Mouse (Mus musculus): ENCODE data around the gene Ugt1a10.

GRCm38 (mm10) chr1:88087513-88087912 lies 32.3 kb downstream of the Ugt1a10 start, which contains the start of gene Ugt1a8:
- TF ChIP-seq CTCF (IDR thresholded peaks at IDR 0.05; ENCODE audit: borderline replicate concordance, control insufficient read depth, extremely low read depth, insufficient read depth, low read length, poor library complexity) (no peak), POLR2A (IDR thresholded peaks at IDR 0.05; ENCODE audit: control insufficient read depth, extremely low read depth, insufficient read depth, low read length, poor library complexity) (no peak)
